Mouse (Mus musculus) spleen, adult 2 months (tissue): Measurements from ENCODE around the gene Shisal1. TPM values are rescaled to one million over a fixed set of nuclear protein-coding genes. Genes with fewer than 3 reads are reported as not detected.

Experiments
- DNase-seq, 2 experiments: peaks; one replicate each; pipeline versions ENCODE4 v3.0.0 to v3.0.0-alpha.2; 2012 to 2021; ENCODE audit warnings: low spot score in 2 of 2, low read depth in 1 of 2
- H3K27ac ChIP-seq: fragments of 200-500 bp; 2 replicates; pipeline ENCODE4 v1.5.1; 2012; ENCODE audit warnings: low read length, inconsistent platforms; ENCODE audit not compliant: insufficient read depth
- H3K27me3 ChIP-seq: fragments of 200-500 bp; 2 replicates; pipeline ENCODE4 v1.6.1; 2012; ENCODE audit warnings: mild to moderate bottlenecking, moderate library complexity, low read length, inconsistent platforms; ENCODE audit not compliant: control insufficient read depth, insufficient read depth
- H3K36me3 ChIP-seq: fragments of 200-500 bp; 2 replicates; pipeline ENCODE4 v1.6.1; 2012; ENCODE audit warnings: mild to moderate bottlenecking, low read length, inconsistent platforms; ENCODE audit not compliant: control insufficient read depth, insufficient read depth
- H3K4me1 ChIP-seq: fragments of 200-500 bp; 2 replicates; pipeline ENCODE4 v1.6.1; 2011; ENCODE audit warnings: inconsistent platforms; ENCODE audit not compliant: control insufficient read depth, insufficient read depth, insufficient read length
- H3K4me3 ChIP-seq: fragments of 200-500 bp; 2 replicates; pipeline ENCODE4 v1.5.1; 2011; ENCODE audit warnings: mild to moderate bottlenecking, inconsistent platforms; ENCODE audit not compliant: insufficient read depth, insufficient read length; ENCODE audit errors: extremely low read depth
- CTCF ChIP-seq: fragments of 200-500 bp; IDR thresholded peaks from 2 replicates; pipeline ENCODE4 v1.5.1; 2011; ENCODE audit warnings: mild to moderate bottlenecking, inconsistent platforms; ENCODE audit not compliant: insufficient read depth, insufficient read length, insufficient replicate concordance; ENCODE audit errors: extremely low read depth
- POLR2A ChIP-seq: fragments of 200-500 bp; IDR thresholded peaks from 2 replicates; pipeline ENCODE4 v1.6.1; 2011; ENCODE audit warnings: low read depth, low read length, inconsistent platforms
- WGBS: fragments of 180-500 bp; shearing (Covaris S2); methylation state at CpG from one replicate; pipeline ENCODE4 v1.1.7; 2018; 5-methylcytosine and 5-hydroxymethylcytosine counted together
- polyA plus RNA-seq: library from polyadenylated mRNA; depleted of rRNA; stranded (reverse); fragments of >200 nt; gene quantifications from 2 replicates; pipeline ENCODE4 v1.2.3, GENCODE M21; 2012

Shisal1 gene
- polyA plus RNA-seq, 1 experiment, result 0.42 TPM

DNA sequence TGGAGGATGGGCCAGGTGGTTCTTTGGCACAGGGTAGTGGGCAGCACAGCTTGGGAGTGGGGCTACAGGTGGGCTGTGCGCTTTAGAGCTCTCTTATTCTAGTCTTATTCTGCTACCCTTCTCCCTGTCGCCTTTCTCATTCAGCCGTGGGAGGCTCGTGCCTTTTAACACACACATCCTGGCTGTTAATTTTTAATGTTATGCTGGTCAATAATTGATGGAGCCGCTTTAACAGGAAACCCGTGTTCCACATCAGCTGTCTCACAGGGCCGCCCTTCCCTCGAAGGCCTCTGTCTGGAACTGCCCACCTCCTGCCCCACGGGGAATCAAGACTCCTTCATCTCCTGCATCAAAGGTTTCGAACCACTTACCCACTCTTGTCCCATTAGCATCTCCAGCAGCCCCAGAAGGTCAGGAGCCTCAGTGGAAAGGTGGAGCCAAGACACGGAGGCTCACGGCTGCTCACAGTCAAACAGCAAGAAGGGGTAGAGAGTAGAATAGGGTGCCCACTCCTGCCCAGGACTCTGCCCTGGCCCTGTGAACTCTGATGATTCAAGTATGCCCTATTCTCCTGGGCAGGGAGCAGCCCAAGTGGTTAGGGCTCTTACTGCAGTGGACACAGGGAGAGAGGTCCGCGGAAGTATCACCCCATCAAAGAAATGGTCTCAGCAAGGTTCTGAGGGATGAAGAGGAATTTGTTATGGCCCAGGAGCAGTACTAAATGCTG lies 51.4 kb downstream of the Shisal1 start:
- WGBS, result 78% methylated on average over 14 of the region's 14 CpGs
- H3K36me3 ChIP-seq, result no peaks in the 10 kb centered on the region
- no peaks in the 10 kb centered on the region for H3K4me1 ChIP-seq
- no peak overlapping the region for H3K27ac ChIP-seq
- H3K4me3 ChIP-seq, result no peak overlapping the region
- TF ChIP-seq POLR2A (no peak), CTCF (no peak)
- no peaks in the 10 kb centered on the region for H3K27me3 ChIP-seq
- no peak for DNase-seq

DNA sequence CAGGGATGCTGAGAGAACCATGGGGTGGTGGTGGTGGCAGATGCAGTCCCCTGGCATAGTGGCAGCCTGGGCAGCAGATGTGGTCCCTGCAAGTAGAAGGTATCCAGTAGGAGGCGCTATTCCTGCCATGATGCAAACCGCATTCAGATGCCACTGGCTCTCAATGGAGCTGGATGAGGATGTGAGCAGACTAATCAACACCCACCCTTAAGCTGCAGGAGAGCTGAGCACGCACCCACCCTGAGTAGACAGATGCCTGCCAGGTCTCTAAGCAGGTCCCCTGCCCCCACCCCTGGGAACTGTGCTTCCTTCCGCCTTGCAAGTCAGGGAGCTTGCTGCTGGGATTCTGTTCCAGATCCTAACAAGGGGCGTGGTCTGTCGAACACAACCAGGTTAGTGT lies 53.6 kb downstream of the Shisal1 start:
- DNase-seq, result no peak

DNA sequence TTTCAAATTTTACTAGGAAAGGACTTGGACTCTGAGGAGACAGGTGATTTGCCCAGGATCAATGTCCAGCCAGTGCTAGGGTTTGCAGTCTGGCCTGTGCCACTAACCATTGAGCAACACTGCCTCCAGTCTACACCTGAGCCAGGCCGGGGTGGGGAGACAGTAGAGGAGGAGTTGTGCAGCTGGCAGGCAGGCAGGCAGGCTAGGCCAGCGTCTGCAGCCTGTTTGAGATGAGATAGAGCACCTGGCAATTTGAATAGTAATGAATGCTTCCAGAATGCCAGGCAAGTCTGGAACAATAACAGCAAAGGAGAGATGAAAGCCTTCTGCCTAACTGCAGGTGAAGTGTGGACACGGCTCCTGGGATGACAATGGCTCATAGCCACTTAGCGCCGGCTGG lies 54.1 kb downstream of the Shisal1 start:
- no peaks in the 10 kb centered on the region for H3K27me3 ChIP-seq
- no peaks in the 10 kb centered on the region for H3K36me3 ChIP-seq
- no peak overlapping the region for H3K27ac ChIP-seq
- TF ChIP-seq CTCF, result no peak
- no peak for TF ChIP-seq POLR2A
- H3K4me3 ChIP-seq, result no peak overlapping the region
- H3K4me1 ChIP-seq, result no peaks in the 10 kb centered on the region
- WGBS, result 86% methylated on average over 5 of the region's 5 CpGs
- DNase-seq, result no peak

More for the DNA sequence above, 53.6 kb downstream of the Shisal1 start:
- Histone ChIP-seq H3K27ac (no peak overlapping the region), H3K36me3 (no peaks in the 10 kb centered on the region), H3K4me3 (no peak overlapping the region), H3K4me1 (no peaks in the 10 kb centered on the region), H3K27me3 (no peaks in the 10 kb centered on the region)
- TF ChIP-seq CTCF (peak; percentile 6; the same call in 1 of the 2 replicates), POLR2A (no peak)
- WGBS, result 83% methylated on average over 6 of the region's 6 CpGs

DNA sequence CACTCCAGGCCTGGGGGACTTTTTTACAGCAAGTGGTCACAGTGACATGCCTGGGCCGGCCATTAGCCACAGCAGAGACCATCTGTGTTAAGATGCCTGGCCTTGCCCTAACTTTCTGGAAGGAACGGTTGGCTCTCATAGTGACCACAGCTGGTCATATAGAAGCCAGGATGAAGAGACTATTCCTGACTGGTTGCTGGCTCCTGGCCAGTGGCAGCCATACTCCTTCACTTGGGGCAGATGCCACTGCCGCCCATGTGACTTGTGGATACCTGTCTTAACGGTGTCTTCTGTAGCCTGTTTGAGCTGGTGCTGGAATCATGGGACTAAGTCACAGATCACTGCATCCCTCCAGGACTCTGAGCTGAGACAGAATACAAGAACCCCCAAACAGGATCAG lies 54.8 kb downstream of the Shisal1 start:
- no peak for TF ChIP-seq POLR2A
- 95% methylated on average over 4 of the region's 4 CpGs for WGBS
- Histone ChIP-seq H3K4me1 (no peaks in the 10 kb centered on the region), H3K27ac (no peak overlapping the region), H3K4me3 (no peak overlapping the region), H3K27me3 (no peaks in the 10 kb centered on the region), H3K36me3 (no peaks in the 10 kb centered on the region)
- DNase-seq, result no peak

DNA sequence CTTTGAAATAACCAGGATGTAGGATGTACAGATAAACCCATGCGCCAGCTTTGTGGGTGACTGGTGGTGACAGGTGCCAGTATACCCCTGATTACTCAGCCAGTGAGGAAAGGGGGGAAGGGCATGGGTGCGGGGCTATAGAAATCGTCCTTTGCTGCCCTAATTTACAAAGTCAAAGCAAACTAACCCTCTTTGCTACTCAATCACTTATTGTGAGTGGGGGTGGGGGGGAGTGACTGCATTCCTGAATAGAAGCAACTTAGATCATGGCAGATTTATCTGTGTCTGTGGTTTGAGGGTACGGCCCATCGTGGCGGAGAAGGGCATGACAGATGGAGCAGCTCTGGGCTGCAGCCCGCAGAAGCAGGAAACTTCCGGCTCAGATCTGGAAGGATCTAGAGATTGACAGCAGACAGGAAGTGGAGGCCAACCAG lies 58.2 kb downstream of the Shisal1 start:
- DNase-seq, result peak in 1 of 2 experiments; percentile 7
- 19% methylated on average over 8 of the region's 8 CpGs for WGBS
- Histone ChIP-seq H3K27me3 (no peaks in the 10 kb centered on the region), H3K27ac (no peak overlapping the region), H3K4me1 (no peaks in the 10 kb centered on the region), H3K4me3 (no peak overlapping the region), H3K36me3 (no peaks in the 10 kb centered on the region)
- TF ChIP-seq POLR2A, result no peak
- TF ChIP-seq CTCF, result no peak

DNA sequence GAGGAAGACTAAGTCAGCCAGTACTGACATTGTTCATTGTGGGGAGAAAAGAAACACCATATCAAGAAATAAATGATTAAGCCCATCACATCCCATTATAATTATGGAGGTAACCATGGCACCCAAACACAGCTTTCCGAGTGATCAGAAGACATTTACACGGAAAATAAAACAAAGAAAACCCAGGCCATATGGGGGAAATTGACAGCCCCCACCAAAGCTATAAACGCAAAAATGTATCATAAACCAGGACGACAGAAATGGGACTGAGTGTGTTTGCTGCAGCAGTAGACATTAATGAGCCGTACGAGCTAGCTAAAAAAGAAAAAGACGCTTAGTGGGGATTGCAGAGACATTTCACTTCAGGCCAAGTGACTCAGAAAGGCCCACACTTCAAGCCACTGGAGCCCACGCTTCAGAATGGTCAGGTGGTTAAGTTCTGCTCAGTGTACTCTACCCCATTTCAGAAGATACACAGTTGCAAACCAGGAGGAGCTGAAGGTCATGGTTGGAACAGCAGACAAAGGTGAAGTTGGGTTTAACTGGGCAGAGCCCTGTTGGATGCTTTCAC lies 60.8 kb downstream of the Shisal1 start:
- TF ChIP-seq POLR2A (no peak), CTCF (no peak)
- DNase-seq, result no peak
- no peak overlapping the region for H3K27ac ChIP-seq
- no peaks in the 10 kb centered on the region for H3K4me1 ChIP-seq
- H3K27me3 ChIP-seq, result no peaks in the 10 kb centered on the region
- WGBS, result 88% methylated on average over 8 of the region's 8 CpGs
- H3K36me3 ChIP-seq, result no peaks in the 10 kb centered on the region
- no peak overlapping the region for H3K4me3 ChIP-seq

DNA sequence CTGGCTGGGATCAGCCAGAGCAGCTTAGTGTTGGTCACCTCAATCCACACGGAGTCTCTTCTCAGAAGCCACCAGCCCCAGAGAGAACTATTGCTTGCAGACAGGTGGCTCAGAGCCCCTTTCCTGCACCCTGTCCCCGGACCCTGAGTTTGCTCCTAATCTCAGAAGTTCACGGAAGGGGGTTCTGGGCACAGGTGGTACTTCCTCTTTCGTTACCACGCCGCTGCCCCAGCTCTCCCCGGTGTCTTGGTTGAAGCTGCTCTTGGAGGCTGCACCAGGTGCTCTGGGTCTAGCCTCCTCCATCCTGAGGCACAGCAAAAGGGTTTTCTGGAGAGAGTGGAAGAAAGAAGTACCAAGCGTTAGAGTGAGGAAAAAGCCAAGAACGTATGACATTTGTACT lies 62.8 kb downstream of the Shisal1 start:
- Histone ChIP-seq H3K27me3 (no peaks in the 10 kb centered on the region), H3K4me1 (no peaks in the 10 kb centered on the region), H3K4me3 (no peak overlapping the region), H3K36me3 (no peaks in the 10 kb centered on the region), H3K27ac (no peak overlapping the region)
- WGBS, result 21% methylated on average over 9 of the region's 9 CpGs
- DNase-seq, result no peak
- TF ChIP-seq POLR2A, result no peak
- TF ChIP-seq CTCF, result no peak
